Mouse (Mus musculus): ENCODE results near the gene Synj1.

The Synj1 gene

GRCm38 (mm10) chr16:90941246-90941645 is 69.9 kb downstream of the Synj1 start:
- DNase-seq (ENCODE audit: low read depth): no peak

- peak; percentile 76 for DNase-seq (ENCODE audit: low read depth)
Observed at GRCm38 (mm10) chr16:90934687-90935328, 76.3 kb downstream of the Synj1 start, which contains the start of gene Cfap298. Gene Cfap298 (minus strand): TSS chr16:90935114.

- DNase-seq (ENCODE audit: low read depth): peak; percentile 15
Observed at GRCm38 (mm10) chr16:90934193-90934686, 76.9 kb downstream of the Synj1 start.

- no peak for DNase-seq (ENCODE audit: low read depth)
Observed at GRCm38 (mm10) chr16:90933534-90934176, 77.5 kb downstream of the Synj1 start.

GRCm38 (mm10) chr16:90927446-90927845 is 83.7 kb downstream of the Synj1 start:
- no peak for DNase-seq (ENCODE audit: low read depth)

- peak; percentile 31 for DNase-seq (ENCODE audit: low read depth)
Observed at GRCm38 (mm10) chr16:90925461-90925860, 85.6 kb downstream of the Synj1 start.

- no peak for DNase-seq (ENCODE audit: low read depth)
Observed at GRCm38 (mm10) chr16:90924606-90925370, 86.3 kb downstream of the Synj1 start.

- DNase-seq (ENCODE audit: low read depth): no peak
Observed at GRCm38 (mm10) chr16:90921471-90922159, 89.5 kb downstream of the Synj1 start.

- DNase-seq (ENCODE audit: low read depth): no peak
Observed at GRCm38 (mm10) chr16:90917156-90917555, 94.0 kb downstream of the Synj1 start.

GRCm38 (mm10) chr16:90916040-90916481 is 95.0 kb downstream of the Synj1 start:
- peak; percentile 13 for DNase-seq (ENCODE audit: low read depth)

- DNase-seq (ENCODE audit: low read depth): peak; percentile 82
Observed at GRCm38 (mm10) chr16:90911766-90912165, 99.3 kb downstream of the Synj1 start.

GRCm38 (mm10) chr16:90910855-90911533 is 100.1 kb downstream of the Synj1 start:
- DNase-seq (ENCODE audit: low read depth): no peak

- DNase-seq (ENCODE audit: low read depth): no peak
Observed at GRCm38 (mm10) chr16:90907250-90907649, 103.9 kb downstream of the Synj1 start.

- DNase-seq (ENCODE audit: low read depth): no peak
Observed at GRCm38 (mm10) chr16:90903300-90903699, 107.8 kb downstream of the Synj1 start.

GRCm38 (mm10) chr16:90901364-90901763 is 109.7 kb downstream of the Synj1 start:
- no peak for DNase-seq (ENCODE audit: low read depth)

GRCm38 (mm10) chr16:90899498-90899897 is 111.6 kb downstream of the Synj1 start:
- no peak for DNase-seq (ENCODE audit: low read depth)

GRCm38 (mm10) chr16:90897651-90898050 is 113.5 kb downstream of the Synj1 start:
- DNase-seq (ENCODE audit: low read depth): no peak

GRCm38 (mm10) chr16:90893792-90894191 is 117.3 kb downstream of the Synj1 start:
- no peak for DNase-seq (ENCODE audit: low read depth)

GRCm38 (mm10) chr16:90893019-90893418 is 118.1 kb downstream of the Synj1 start:
- DNase-seq (ENCODE audit: low read depth): no peak

- DNase-seq (ENCODE audit: low read depth): no peak
Observed at GRCm38 (mm10) chr16:90892081-90892480, 119.0 kb downstream of the Synj1 start.

GRCm38 (mm10) chr16:90891601-90892000 is 119.5 kb downstream of the Synj1 start:
- no peak for DNase-seq (ENCODE audit: low read depth)

All from fibroblast of lung, adult 2 months (primary cell).